Mouse (Mus musculus) right cerebral cortex, adult 2 months (tissue): Measurements from ENCODE around the gene Sult4a1.

Experiments
- DNase-seq, 2 experiments: peaks; one replicate each; pipeline ENCODE4 v3.0.0; 2021 to 2022; ENCODE audit warnings: low spot score in 2 of 2

The Sult4a1 gene

DNA sequence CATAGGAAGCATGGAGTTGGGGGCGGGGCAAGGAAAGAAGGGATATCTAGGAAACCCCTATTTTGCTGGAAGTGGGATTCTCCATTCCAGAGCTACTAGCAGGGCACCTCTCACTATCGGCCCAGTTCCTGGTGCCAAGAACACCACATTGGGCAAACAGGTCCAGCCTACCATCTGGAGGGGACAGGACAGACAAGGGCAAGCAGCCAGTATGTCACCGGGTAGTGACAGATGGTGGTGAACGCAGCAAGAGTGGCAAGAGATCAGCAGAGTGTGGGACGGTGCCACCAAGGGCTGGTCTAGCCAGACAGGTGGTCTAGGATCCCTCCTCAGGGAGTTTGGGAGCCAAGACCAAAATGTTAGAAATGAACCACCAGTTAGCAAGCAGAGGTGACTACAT lies 68.5 kb downstream of the Sult4a1 start:
- no peak for DNase-seq
